Mouse (Mus musculus): ENCODE measurements around the gene Atf6b. TPM values are rescaled to one million over a fixed set of nuclear protein-coding genes. Genes with fewer than 3 reads are reported as not detected.
A peak's percentile ranks its signal among the peaks of the same experiment; 100 is the strongest.

Atf6b gene
- total RNA-seq (2021) = 10 to 100 TPM; 15.6 to 17.8 TPM

DNA sequence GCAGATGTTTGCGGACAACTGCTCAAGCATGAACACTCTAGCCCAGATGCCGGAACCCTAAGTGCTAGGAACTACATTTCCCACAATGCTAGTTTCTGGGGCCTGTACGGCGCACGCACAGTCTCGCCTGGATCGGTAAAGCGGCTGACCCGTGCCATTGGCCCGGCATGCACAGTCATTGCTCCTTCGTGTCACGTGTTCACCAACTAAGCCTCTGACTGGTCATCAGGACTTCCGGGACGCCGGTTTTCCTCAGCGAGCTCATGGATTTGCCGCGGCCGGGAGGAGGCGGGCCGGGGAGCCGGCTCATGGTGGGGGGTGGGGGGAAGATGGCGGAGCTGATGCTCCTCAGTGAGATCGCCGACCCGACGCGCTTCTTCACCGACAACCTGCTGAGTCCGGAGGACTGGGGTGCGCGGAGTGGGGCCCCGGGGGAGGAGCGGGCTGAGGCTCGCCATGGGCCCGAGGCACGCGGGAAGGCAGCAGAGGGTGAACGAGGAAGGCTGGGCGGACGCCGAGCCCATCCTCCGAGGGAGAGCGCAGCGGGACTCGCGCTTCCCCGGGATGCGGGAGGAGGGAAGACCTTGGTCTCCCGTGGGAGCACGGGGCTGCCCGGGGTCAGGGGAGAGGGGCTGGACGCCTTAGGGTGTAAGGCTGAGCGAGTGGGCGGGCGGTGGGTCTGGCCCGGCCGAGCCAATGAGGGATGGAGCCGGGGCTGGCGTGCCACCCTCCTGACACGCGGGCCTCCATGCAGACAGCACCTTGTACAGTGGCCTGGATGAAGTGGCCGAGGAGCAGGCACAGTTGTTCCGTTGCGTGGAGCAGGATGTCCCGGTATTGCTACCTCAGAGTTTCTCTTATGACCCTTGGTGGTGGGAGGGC lies at the start of gene Atf6b:
Gene Atf6b, plus strand, starts transcription at position 241 of the 882 bp plus-strand sequence.
- peak; percentile 96 for DNase-seq (ENCODE audit: low spot score)
- intact Hi-C loops (cut with DNase I) = no loop called here

DNA sequence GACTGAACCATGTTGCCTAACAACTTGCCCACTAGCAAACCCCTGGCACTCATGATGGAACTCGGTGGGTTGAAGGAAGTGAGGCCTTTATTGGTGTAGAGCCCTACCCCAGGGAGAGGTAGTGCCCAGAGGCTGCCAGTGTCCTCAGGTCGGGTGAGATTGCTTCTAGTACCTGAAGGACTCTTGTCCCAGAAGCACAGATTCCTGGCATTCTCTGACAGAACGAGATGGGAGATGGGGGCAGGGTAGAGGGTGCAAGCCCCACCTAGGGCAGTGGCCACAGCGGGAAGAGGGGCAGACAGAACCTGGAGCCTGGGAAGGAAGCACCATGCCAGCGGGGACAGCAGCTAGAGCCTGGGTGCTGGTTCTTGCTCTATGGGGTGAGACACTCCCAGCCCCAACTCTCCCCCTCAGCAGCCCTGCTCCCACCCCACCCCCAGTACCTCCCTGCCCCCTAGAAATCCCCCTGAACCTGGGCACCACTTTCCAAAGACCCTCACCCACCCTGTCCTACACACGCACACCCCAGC lies 49.3 kb upstream of the Atf6b start, which contains the start of gene Ager:
Gene Ager, plus strand, starts transcription at position 297 of the 530 bp plus-strand sequence.
- DNase-seq (ENCODE audit: low spot score) = no peak
- intact Hi-C loops (cut with DNase I) = no loop called here

DNA sequence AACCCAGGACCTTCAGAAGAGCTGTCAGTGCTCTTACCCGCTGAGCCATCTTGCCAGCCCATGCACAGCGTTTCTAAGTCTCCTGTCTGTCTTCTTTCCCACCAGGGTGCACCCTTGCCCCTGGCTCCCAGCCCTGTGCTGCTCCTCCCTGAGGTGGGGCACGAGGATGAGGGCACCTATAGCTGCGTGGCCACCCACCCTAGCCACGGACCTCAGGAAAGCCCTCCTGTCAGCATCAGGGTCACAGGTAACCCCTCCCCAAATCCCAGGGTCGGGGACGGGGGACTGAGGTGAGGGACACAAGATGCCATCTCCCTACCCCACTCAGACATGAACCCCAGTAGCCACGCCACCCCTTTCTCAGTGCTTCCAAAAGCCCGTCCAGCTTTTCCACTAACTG lies 47.1 kb upstream of the Atf6b start:
- intact Hi-C loops (cut with DNase I) = no loop called here
- no peak for DNase-seq (ENCODE audit: low spot score)

DNA sequence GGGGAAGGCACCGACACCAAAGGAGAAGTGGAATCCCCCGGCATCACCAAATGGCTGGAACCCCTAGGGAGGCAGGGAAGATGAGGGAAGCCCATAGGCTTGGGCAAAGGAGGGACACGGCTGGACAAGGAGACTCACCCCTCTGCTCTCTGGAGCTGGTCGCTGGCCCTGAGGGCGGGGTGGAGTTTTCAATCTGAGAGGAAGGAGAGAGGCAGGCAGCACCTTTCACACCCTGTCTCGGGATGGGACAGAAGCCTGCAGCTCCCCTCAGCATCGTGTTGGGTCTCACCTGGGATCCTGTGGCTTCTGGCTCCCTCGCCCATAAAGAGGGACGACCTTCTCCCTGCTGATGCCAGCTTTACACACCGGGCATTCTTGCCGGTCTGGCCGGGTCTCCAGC lies 45.1 kb upstream of the Atf6b start:
- intact Hi-C loops (cut with DNase I) = no loop called here
- no peak for DNase-seq (ENCODE audit: low spot score)

GRCm38 (mm10) chr17:34603375-34604060 lies 43.4 kb upstream of the Atf6b start, which contains the start of gene Rnf5:
TSS of gene Rnf5 (minus strand) at chr17:34603690.
- peak; percentile 97 for DNase-seq (ENCODE audit: low spot score)
- intact Hi-C loops (cut with DNase I) = no loop called here

DNA sequence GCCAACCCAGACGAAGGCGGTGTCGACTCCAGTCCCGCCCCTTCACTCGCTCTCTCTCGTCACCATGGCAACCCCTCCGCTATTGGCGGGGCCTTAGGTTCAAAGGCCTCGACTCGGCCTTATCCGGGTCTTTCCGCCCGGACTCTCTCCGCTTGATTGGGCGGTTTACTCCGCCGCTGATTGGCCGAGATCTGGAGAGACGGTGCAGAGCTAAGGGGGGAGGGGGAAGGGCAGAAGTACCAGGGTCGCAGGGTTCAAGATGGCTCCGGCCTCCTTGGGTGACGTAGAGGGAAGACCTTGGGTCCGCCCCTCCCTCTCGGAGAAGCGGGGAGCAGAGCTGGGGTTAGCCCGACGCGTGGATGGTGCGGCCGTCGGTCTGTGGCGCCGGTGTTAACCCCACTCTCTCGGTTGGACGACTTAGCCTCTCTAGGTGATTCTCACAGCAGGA lies 42.9 kb upstream of the Atf6b start, which contains the start of gene Agpat1:
Gene Agpat1, plus strand, starts transcription at position 202 of the 448 bp plus-strand sequence.
- intact Hi-C loops (cut with DNase I) = no loop called here
- peak; percentile 98 for DNase-seq (ENCODE audit: low spot score)

DNA sequence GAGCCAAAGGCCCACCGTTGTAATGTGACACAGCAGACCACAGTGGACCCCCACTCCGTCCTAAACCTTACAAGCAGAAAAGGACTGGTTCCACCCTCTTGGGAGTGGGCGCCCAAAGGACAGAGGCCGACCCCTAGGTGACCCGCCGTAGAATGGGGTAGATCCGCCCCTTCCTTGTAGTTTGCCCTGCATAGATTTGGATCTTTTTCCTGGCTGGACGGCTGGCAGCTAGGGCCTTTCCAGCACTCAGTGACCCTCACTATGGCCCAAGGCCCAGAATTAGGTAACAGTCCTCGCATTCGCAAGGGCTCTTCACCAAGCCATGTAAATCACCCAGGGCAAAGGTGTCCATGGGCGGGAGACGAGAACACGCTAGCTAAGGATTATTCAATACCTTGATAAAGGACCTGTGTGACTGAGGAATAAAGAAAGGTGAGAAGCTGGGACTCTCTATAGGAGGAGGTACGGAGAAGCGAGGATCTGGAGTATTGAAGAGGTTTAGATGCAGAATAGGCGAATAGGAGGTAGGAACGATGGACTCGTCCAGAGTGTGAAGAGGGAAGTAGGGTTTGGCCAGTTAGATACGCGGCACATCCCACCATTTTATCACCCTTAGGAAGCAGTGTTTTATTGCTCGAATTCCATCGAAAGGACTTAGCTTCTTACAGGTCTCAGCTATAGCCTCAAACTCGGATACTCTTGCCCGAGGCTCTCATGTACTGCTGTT lies 42.3 kb upstream of the Atf6b start:
- intact Hi-C loops (cut with DNase I) = no loop called here
- DNase-seq (ENCODE audit: low spot score) = no peak

GRCm38 (mm10) chr17:34605609-34606008 lies 41.3 kb upstream of the Atf6b start:
- DNase-seq (ENCODE audit: low spot score) = peak; percentile 94
- intact Hi-C loops (cut with DNase I) = no loop called here

DNA sequence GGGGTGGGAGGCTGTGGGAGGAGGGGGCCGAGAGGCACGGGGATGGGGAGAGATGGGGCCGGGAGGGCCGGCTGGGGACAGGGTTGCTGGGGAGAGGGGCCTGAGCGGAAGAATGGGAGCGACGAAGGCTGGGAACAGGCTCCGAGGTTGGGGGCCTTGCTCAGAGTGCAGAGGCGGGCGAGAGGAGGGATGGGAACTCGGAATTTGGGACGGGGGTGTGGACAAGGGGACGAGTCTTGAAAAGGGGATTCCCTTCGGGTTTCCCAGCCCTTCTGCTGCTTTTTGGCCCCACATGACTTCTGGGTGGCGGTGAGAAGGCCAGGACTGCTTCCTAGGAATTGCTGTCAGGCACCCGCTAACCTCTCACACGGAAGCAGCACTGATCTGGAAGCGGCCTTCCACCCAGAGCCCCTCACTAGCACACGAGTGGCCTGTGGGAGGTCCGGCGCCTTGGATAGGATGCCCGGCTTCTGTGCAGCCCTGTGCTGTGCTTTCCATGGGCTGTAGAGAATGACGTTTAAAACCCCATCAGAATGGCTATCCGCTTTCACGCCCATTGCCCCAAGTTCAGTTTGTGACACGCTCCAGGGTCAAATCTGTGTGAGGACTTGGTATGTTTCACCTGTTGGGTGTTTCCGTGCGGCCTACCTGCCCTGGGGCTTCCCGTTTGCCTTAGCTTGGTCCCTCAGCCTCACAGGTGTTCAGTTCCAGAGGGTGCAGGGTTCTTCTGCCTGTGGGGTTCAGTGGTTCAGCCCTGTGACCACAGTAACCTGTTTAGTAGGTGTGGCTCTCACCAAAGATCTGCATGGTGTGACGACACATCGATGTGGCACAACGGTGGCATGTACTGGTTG lies 40.5 kb upstream of the Atf6b start:
- intact Hi-C loops (cut with DNase I) = no loop called here

DNA sequence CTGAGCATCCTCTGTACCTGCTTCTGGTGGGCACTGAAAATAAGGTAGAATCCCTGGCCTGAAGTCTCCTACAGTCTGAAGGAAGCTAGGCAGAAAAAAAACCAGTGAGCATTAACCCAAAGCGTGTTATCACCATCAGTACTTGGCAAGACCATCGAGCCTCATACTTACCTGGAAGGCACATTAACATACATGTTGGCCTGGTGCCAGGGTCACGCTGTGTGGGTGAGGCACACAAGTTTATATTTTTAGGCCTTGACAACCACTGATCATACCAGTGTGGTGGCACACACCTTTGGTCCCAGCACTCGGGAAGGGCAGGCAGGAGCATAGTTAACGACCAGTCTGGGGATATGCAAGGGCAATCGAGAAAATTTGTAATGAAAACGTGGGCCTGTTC lies 38.9 kb upstream of the Atf6b start:
- no peak for DNase-seq (ENCODE audit: low spot score)
- intact Hi-C loops (cut with DNase I) = no loop called here

More for the DNA sequence above, 40.5 kb upstream of the Atf6b start:
- DNase-seq (ENCODE audit: low spot score) = no peak

GRCm38 (mm10) chr17:34611050-34611449 lies 35.9 kb upstream of the Atf6b start:
- intact Hi-C loops (cut with DNase I) = no loop called here

DNA sequence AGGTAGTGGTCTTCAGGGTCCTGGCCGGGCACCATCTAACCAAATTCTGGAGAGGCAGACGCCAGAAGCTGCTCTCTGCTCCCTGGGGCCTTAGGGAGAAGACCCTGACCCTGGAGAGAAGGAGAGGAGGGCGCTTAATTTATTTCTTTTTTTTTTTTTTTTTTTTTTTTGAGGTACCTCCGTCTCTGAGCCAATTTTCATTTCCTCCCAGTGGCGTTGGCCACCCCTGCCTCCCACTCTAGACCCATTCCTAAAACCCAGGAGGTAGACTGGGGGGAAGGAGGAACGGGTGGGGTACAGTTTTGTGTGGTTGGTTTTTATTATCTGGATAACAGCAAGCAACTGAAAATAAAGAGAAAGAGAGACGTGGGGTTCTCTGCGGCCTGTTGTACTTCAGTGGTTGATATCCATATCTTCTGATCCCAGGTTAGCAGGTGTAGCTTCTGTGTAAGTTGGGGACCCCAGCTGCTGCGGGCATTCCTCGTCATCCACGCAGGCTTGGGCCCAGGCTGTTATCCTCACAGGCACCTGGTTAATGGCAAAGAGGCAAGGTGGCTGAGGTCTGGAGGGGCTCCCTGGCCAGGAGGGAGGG lies 33.8 kb upstream of the Atf6b start:
- intact Hi-C loops (cut with DNase I) = no loop called here
- DNase-seq (ENCODE audit: low spot score) = no peak

More at GRCm38 (mm10) chr17:34611050-34611449, 35.9 kb upstream of the Atf6b start:
- no peak for DNase-seq (ENCODE audit: low spot score)

DNA sequence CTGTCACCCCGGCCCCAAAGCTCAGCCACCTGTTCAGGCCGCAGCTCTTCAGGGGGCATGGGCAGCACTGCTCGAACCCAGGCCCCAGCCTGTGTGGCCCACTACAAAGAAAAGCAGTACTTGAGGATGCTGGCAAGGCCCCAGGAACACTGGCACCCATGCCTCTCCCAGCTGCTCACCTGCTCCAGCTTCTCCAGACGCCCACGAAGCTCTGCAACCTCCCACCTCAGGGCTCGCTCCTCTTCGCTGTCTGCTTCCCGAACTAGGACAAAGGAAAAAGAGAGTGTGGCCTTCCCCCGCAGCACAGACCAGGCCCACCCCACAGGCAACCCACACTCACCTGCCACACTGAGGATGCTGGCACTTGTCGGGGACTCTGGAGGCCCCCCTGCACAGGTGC lies 33.1 kb upstream of the Atf6b start:
- intact Hi-C loops (cut with DNase I) = no loop called here
- no peak for DNase-seq (ENCODE audit: low spot score)

- intact Hi-C loops (cut with DNase I) = loop anchor here (5.0 kb wide), 2 partner anchors 44 to 59 kb away; no protein-coding TSS in a partner anchor
- DNase-seq (ENCODE audit: low spot score) = no peak
These were observed 31.1 kb upstream of the Atf6b start, which contains the start of gene Egfl8 for GRCm38 (mm10) chr17:34615871-34616270. TSS of gene Egfl8 (minus strand) at chr17:34615971.

GRCm38 (mm10) chr17:34618999-34619398 lies 27.9 kb upstream of the Atf6b start:
- DNase-seq (ENCODE audit: low spot score) = no peak
- intact Hi-C loops (cut with DNase I) = loop anchor here (1.0 to 5.0 kb wide), 3 partner anchors 47 to 179 kb away; no protein-coding TSS in a partner anchor

GRCm38 (mm10) chr17:34621006-34621405 lies 25.9 kb upstream of the Atf6b start:
- intact Hi-C loops (cut with DNase I) = no loop called here
- no peak for DNase-seq (ENCODE audit: low spot score)

DNA sequence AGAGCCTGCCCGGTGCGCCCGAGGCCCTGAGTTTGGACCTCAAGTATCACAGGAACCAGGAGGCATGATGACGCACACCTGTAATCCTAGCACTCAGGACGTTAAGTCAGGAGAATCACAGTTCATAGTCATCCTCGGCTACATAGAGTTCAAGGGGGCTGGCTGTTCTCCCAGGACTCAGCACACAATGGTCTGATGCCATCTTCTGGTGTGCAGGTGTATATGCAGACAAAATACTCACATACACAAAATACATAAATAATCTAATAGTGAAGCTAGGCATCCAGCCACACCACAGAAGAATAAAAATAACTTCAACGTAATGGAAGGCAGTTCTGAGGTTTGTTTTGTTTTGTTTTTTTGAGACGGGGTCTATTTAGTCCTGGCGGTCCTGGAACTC lies 23.8 kb upstream of the Atf6b start:
- intact Hi-C loops (cut with DNase I) = no loop called here
- DNase-seq (ENCODE audit: low spot score) = no peak

GRCm38 (mm10) chr17:34624981-34625380 lies 22.0 kb upstream of the Atf6b start:
- intact Hi-C loops (cut with DNase I) = no loop called here
- DNase-seq (ENCODE audit: low spot score) = no peak
